Mouse (Mus musculus): ENCODE measurements around the gene Gls.

The Gls gene

GRCm38 (mm10) chr1:52118860-52119591 is 114.0 kb downstream of the Gls start, which contains the start of gene Stat1:
TSS of gene Stat1 (plus strand) at chr1:52119440.
- peak; percentile 99 for DNase-seq

- DNase-seq, result peak; percentile 69
Measured at GRCm38 (mm10) chr1:52117777-52118176, 115.3 kb downstream of the Gls start.

GRCm38 (mm10) chr1:52116441-52116840 is 116.6 kb downstream of the Gls start:
- peak; percentile 94 for DNase-seq

- DNase-seq, result peak; percentile 100
Measured at GRCm38 (mm10) chr1:52113666-52114069, 119.4 kb downstream of the Gls start.
